Mouse (Mus musculus) embryo, embryonic 11 days (tissue): Measurements from ENCODE around the gene Tnrc6b.
A peak's percentile ranks its signal among the peaks of the same experiment; 100 is the strongest.
"Not testable (repeated sequence)": the region's sequence is repeated elsewhere in the genome, so short reads cannot be mapped to it uniquely, and the experiment has no call there.

Experiments
- DNase-seq: peaks from one replicate; pipeline ENCODE4 v3.0.0-alpha.2; 2015

Tnrc6b gene

GRCm38 (mm10) chr15:80797757-80798156, 86.6 kb downstream of the Tnrc6b start:
- peak; percentile 69 for DNase-seq

- DNase-seq, result peak; percentile 99
These were observed 87.4 kb downstream of the Tnrc6b start for GRCm38 (mm10) chr15:80798367-80799073.

DNA sequence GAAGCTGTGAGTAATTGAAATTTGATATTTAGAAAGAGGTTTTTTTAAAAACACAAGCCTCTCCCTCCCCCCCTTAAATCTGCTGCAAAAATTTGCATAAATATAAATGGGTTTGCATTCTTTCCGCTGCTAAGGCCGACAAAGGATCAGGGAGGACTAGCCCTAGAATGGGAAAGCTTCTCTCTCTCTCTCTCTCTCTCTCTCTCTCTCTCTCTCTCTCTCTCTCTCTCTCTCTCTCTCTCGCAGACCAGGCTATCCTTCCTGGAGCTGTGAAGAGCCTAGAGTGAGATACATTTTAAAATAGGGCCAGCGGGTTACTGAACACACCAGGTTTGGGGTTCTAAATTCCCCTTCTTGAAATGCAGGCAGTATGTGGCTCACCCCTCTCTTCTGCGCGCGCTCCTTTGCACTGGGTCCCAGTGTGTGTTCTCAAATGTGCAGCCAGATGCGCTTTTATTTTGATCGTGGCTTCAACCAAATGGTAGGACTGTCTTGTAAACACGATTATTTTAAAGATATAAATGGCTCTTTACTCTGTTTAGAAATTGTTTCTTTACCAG, 88.0 kb downstream of the Tnrc6b start:
- peak; percentile 80 for DNase-seq

GRCm38 (mm10) chr15:80799634-80800137, 88.6 kb downstream of the Tnrc6b start:
- peak; percentile 87 for DNase-seq

GRCm38 (mm10) chr15:80800201-80800600, 89.1 kb downstream of the Tnrc6b start:
- peak; percentile 34 for DNase-seq

- no peak for DNase-seq
These were observed 89.7 kb downstream of the Tnrc6b start for GRCm38 (mm10) chr15:80800765-80801164.

DNA sequence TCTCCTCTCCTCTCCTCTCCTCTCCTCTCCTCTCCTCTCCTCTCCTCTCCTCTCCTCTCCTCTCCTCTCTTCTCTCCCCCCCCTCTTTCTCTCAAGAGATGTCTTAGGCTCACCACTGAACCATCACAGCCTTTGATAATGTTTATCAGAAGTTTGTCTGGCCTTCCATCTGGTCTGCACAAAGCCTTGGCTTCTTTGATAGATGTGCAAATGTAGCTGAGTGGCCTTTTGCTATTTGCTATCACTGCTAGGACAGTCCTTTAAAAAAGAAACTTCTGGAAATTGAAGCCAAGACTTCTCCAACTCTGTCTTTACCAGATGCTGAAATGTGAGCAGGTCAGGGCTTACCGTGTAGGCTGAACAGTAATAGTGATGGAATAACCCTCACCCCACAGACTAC, 90.5 kb downstream of the Tnrc6b start:
- no peak for DNase-seq

DNA sequence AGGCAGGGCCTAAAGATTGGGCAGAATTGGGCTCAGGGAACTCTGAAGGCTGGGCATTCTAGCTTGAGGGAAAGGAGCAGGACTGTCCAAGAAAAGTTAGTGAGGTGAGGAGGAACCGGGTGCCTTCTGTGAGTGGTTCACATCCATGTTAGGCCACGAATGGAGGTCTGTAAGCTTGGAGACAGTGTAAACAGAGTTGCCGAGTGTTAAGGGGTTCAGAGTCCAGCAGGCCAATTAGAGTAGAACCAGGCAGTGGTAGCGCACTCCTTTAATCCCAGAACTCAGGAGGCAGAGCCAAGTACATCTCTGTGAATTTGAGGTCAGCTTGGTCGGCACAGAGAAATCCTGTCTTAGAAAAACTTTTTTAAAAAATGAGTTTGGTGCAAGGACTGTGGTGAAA, 96.0 kb downstream of the Tnrc6b start:
- DNase-seq, result no peak

DNA sequence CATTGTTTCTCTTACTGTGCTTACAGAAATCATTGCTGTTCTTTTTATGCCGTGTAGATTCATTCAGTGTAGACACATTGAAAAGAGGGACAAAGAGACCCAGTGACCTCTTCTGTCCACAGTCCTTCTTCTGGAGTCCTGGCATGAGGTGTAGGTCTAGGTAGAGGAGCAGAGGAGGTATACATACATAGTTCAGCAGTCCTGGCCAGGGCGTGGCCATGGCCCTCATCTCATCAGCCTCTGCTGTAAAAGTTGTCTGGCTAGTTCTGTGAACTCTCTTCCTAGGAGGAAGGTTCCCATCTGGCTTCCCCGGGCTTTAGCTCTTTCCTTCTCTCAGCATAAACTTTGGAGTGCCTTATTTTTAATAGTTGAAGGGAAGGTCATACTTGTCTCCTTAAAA, 99.1 kb downstream of the Tnrc6b start:
- DNase-seq, result no peak

- no peak for DNase-seq
These were observed 101.7 kb downstream of the Tnrc6b start for GRCm38 (mm10) chr15:80812840-80813239.

DNA sequence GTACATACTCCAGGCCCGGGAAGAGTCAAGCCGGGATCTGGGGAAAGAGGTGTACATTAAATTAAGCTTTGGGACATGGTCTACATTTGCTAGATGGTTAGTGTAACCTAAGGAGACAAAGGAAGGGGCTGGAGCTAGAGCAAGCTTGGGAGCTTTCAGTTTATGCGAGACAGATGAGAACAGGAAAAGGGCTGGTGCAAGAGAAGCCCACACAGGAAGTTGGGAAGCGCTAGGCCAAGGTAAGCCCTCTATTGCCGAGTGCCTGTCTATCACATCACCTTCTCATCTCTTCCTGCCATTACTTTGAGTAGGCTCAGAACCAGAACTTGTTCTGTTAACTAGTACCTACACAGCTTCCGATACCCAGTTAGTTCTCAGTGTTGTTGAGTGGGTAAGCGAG, 103.7 kb downstream of the Tnrc6b start:
- no peak for DNase-seq

GRCm38 (mm10) chr15:80822276-80822675, 111.2 kb downstream of the Tnrc6b start:
- no peak for DNase-seq

DNA sequence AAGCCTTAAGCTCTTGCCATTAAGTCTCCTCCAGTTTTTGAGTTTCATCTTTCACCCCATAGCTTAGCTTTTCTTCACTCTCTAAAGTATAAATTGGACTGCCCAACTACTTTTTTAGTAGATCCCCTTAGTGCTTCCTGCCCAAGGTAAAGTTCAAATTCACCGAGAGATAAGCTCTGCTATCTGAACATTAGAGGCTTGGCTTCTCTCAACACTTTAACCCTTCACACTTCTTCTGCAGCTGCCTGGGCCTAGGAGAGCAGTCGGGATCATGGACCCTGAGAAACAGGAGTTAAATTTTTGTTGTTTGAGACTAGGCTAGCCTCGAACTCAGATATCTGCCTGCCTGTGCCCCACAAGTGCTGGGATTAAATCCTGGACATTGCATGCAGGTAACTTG, 120.1 kb downstream of the Tnrc6b start:
- DNase-seq, result no peak

DNA sequence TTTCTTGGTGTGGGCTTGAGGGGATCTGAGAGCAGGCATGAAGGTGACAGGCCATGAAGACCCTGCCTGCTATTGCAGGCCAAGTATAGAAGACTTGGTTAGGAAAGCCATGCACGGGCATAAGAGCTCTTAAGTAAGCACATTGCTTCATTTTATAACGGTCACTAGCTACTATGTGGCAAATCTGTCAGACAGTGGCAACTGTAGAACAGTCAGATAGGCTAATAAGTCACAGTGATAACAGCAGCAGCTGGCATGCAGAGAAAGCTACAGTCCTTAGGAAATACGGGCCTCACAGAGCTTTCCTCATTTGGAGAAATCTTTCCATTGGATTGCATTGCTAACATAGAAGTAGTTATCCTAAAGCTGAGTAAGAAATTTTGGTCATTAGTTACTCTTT, 121.7 kb downstream of the Tnrc6b start:
- no peak for DNase-seq

- no peak for DNase-seq
These were observed 125.1 kb downstream of the Tnrc6b start for GRCm38 (mm10) chr15:80836246-80836645.

- no peak for DNase-seq
These were observed 127.7 kb downstream of the Tnrc6b start for GRCm38 (mm10) chr15:80838836-80839235.

- DNase-seq, result no peak
These were observed 128.7 kb downstream of the Tnrc6b start for GRCm38 (mm10) chr15:80839653-80840420.

- no peak for DNase-seq
These were observed 133.1 kb downstream of the Tnrc6b start for GRCm38 (mm10) chr15:80844262-80844661.

DNA sequence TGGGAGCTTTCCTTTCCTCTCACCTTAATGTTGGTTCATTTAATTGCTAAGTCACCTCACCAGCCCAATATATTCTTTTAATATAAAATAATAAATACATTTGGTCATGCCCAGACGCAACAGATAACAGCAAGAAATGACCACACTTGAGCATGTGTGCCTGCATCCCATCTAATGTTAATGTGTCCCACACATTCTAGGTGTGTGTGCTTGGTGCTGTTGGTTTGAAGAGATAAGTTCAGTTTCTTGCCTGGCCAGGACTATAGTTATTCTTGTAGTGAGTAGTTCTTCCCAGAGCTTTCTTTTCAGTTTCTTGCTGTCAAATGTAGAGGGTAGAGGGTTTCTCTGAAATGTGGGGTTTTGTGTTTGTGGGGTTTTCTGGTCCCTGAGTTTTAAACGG, 133.8 kb downstream of the Tnrc6b start:
- no peak for DNase-seq

DNA sequence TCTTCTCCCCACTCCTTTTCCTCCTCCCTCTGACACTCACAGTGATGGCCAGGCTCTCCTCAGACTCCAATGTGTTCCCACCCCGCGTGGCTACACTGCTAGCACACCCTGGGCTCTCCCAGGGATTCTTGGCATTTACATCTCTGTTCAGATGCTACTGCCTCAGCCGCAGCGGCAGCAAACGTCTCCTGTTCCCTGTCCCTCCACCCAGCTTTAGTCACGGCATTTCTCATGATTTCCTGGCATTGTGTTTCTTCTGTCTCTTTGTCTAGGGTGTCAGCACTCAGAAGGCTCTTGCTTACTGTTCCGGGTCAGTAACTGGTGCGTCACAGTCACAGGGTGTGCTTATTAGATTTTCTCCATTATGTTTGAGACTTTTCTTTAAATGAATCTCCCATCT, 138.9 kb downstream of the Tnrc6b start:
- peak; percentile 30 for DNase-seq

- no peak for DNase-seq
These were observed 139.8 kb downstream of the Tnrc6b start for GRCm38 (mm10) chr15:80850682-80851475.

GRCm38 (mm10) chr15:80852122-80852521, 141.0 kb downstream of the Tnrc6b start:
- DNase-seq, result no peak

GRCm38 (mm10) chr15:80852527-80852926, 141.4 kb downstream of the Tnrc6b start:
- DNase-seq, result not testable (repeated sequence)
